Mouse (Mus musculus): ENCODE measurements at regions not wholly inside any gene's neighbourhood (a gene's known extent, or its start where the extent isn't known, plus 50 kb on each side); places are given as distances from the start of the nearest gene placed in this dataset.

DNA sequence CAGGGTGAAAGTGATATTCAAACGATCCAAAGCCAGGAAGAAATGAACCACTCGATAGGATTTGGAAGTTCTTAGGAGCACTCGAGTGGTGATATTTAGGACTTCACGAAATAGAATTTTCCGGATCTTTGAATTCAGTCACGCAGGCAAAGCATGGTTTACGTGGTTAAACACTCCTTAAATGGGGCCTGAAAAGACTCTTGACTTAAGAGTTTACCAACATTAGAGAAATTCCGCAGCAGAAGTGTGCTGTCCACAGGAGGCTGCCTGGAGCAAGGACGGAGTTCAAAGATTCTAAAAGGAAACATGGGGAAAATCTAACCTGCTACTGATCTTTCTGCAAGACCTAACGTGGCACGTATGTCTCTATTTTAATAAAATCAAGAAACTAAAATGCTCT lies 175.4 kb upstream of the Arl4c start:
- TF ChIP-seq CTCF (IDR thresholded peaks at IDR 0.05; ENCODE audit: low read depth, low read length) (no peak), EP300 (IDR thresholded peaks at IDR 0.05; ENCODE audit: insufficient read depth, low read depth, low read length) (no peak)

Data from ES-Bruce4 (cell line).